Mouse (Mus musculus) lung, adult 2 months (tissue): ENCODE data around the gene AU022252.
A peak's percentile ranks its signal among the peaks of the same experiment; 100 is the strongest.

ENCODE experiments used
- CTCF ChIP-seq: fragments of 200-500 bp; IDR thresholded peaks from 2 replicates; pipeline ENCODE4 v1.5.1; 2011; ENCODE audit warnings: mild to moderate bottlenecking, low read length, control low read depth; ENCODE audit not compliant: insufficient read depth
- POLR2A ChIP-seq: fragments of 200-500 bp; IDR thresholded peaks from 2 replicates; pipeline ENCODE4 v1.6.1; 2011; ENCODE audit warnings: low read depth, mild to moderate bottlenecking, control low read depth, low read length, borderline replicate concordance; ENCODE audit errors: extremely low read depth

DNA sequence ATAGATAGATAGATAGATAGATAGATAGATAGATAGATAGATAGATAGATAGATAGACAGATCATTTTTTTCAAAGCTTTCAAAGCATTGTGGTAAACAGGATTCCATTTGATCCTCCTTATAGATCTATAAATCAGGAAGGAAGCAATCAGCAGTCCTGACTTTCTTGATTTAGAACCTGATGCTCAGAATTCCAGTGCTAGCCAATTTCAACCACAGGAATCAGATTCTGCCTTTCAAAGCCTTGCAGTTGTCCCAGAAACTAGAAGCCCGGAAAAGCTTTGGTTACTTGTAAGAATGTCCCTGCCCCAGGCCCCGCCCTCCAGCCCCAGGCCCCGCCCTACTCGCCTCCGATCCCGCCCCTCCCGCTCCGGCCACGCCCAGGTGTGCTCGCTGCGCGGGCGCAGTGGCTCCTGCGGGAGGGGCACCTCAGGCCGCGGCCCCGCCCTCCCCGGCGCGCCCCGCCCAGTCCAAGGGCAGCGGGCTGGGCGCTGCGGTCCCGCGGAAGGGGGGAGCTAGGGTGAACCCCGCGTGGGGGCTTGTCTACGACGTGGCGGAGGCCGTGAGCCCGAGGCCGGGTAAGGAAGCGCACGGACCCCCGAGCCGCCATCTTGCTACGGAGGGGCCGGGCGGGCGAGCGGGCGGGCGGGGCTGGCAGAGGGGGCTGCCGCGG, 37.5 kb downstream of the AU022252 start, which contains the start of gene Svbp:
- TF ChIP-seq CTCF (no peak), POLR2A (peak; percentile 22; the same call in 1 of the 2 replicates)
